Mouse (Mus musculus): ENCODE measurements around the gene 1700015G11Rik. TPM values are rescaled to one million over a fixed set of nuclear protein-coding genes. Genes with fewer than 3 reads are reported as not detected.

1700015G11Rik gene
- polyA plus RNA-seq, 2 experiments, result not detected

DNA sequence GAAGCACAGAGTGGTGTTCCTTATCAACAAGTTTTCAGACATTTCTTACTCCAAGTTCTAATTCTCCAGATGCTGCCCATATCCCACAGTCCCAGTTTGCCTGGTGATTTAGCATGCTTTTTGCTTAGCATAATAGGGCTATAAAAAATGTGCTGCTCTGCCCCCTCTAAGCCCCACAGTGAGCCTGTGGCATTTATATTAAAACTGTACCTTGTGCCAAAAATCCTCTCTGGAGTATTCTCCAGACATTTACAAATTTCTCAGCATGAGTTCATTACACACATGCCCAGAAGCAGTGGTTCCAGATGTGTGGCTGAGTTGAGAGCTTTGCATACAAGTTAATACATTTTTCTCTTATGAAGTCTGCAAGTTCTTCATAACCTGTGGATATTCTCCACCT, 46.1 kb downstream of the 1700015G11Rik start:
- TF ChIP-seq POLR2A (IDR thresholded peaks at IDR 0.05; ENCODE audit: borderline replicate concordance, extremely low read depth, insufficient read depth, insufficient read length), result no peak
- peaks cover 15% of the 10 kb centered on the region for H3K36me3 ChIP-seq (ENCODE audit: control insufficient read depth, insufficient read depth, low read length)
- ATAC-seq (ENCODE audit: low FRiP score, low read depth) (peak; percentile 77), DNase-seq (ENCODE audit: low spot score) (peak; percentile 92)
- no peak overlapping the region for H3K4me2 ChIP-seq (replicated peaks; ENCODE audit: low read depth, low read length, severe bottlenecking)
- H3K27ac ChIP-seq (replicated peaks; ENCODE audit: low read depth, low read length), result no peak overlapping the region
- H3K9ac ChIP-seq (ENCODE audit: low read depth, low read length, severe bottlenecking), result no peak overlapping the region
- peaks cover 19% of the 10 kb centered on the region for H3K4me1 ChIP-seq (ENCODE audit: control insufficient read depth, insufficient read depth, low read length)
- no peak overlapping the region for H3K4me3 ChIP-seq (replicated peaks; ENCODE audit: low read length)
- H3K27me3 ChIP-seq (ENCODE audit: control insufficient read depth, insufficient read depth, low read length), result no peaks in the 10 kb centered on the region
- no peaks in the 10 kb centered on the region for H3K9me3 ChIP-seq (ENCODE audit: control insufficient read depth, low read length)

DNA sequence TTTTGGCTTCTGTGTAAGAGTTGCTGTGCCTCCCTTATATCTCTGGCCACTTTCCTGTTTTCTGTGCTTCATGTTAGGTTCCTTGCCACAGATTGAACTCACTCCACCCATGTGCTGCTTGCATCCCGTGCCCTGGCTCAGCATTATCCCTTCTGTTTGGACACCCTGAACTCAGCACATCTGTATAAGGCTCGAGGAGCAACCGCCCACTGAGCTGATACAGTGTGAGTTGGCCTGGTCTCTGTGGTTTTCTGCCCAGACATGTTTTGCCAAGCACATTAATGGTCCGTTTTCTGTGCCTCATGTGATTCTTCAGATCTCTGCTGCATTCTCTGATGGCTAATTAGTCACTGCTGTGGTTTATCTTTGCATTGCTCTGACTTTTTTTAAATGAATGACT, 47.9 kb downstream of the 1700015G11Rik start:
- Histone ChIP-seq H3K27me3 (ENCODE audit: control insufficient read depth, insufficient read depth, low read length) (no peaks in the 10 kb centered on the region), H3K4me3 (replicated peaks; ENCODE audit: low read length) (no peak overlapping the region), H3K27ac (replicated peaks; ENCODE audit: low read depth, low read length) (no peak overlapping the region), H3K9me3 (ENCODE audit: control insufficient read depth, low read length) (no peaks in the 10 kb centered on the region), H3K9ac (ENCODE audit: low read depth, low read length, severe bottlenecking) (no peak overlapping the region), H3K4me1 (ENCODE audit: control insufficient read depth, insufficient read depth, low read length) (peaks cover 19% of the 10 kb centered on the region), H3K36me3 (ENCODE audit: control insufficient read depth, insufficient read depth, low read length) (peaks cover 25% of the 10 kb centered on the region), H3K4me2 (replicated peaks; ENCODE audit: low read depth, low read length, severe bottlenecking) (no peak overlapping the region)
- TF ChIP-seq POLR2A (IDR thresholded peaks at IDR 0.05; ENCODE audit: borderline replicate concordance, extremely low read depth, insufficient read depth, insufficient read length), result no peak
- ATAC-seq (ENCODE audit: low FRiP score, low read depth) (no peak), DNase-seq (ENCODE audit: low spot score) (no peak)
- 77% methylated on average over 4 of the region's 4 CpGs for WGBS

DNA sequence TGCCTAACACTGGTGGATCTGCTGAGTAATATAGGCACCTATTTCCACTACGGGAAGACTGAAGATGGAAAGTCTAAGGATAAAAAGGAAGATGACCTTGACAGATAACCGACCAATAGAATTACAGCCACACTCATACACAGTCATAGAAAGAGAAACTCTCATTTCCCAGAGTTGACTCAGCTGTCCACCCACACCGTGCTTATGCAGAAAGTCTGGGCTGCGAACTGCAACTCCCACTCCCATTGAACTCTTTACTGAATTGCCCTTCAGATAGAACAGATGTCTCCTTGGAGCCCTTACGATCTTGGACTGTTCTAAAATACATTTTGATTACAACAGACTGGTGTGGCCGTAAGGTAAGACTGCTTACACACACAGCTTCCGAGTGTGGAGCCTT, 50.8 kb downstream of the 1700015G11Rik start:
- Histone ChIP-seq H3K27me3 (ENCODE audit: control insufficient read depth, insufficient read depth, low read length) (no peaks in the 10 kb centered on the region), H3K4me2 (replicated peaks; ENCODE audit: low read depth, low read length, severe bottlenecking) (no peak overlapping the region), H3K9ac (ENCODE audit: low read depth, low read length, severe bottlenecking) (no peak overlapping the region), H3K4me3 (replicated peaks; ENCODE audit: low read length) (no peak overlapping the region), H3K9me3 (ENCODE audit: control insufficient read depth, low read length) (no peaks in the 10 kb centered on the region), H3K27ac (replicated peaks; ENCODE audit: low read depth, low read length) (no peak overlapping the region), H3K4me1 (ENCODE audit: control insufficient read depth, insufficient read depth, low read length) (peaks cover 19% of the 10 kb centered on the region), H3K36me3 (ENCODE audit: control insufficient read depth, insufficient read depth, low read length) (peaks cover 31% of the 10 kb centered on the region)
- ATAC-seq (ENCODE audit: low FRiP score, low read depth) (no peak), DNase-seq (ENCODE audit: low spot score) (no peak)
- TF ChIP-seq POLR2A (IDR thresholded peaks at IDR 0.05; ENCODE audit: borderline replicate concordance, extremely low read depth, insufficient read depth, insufficient read length), result no peak
- 90% methylated on average over 7 of the region's 7 CpGs for WGBS

DNA sequence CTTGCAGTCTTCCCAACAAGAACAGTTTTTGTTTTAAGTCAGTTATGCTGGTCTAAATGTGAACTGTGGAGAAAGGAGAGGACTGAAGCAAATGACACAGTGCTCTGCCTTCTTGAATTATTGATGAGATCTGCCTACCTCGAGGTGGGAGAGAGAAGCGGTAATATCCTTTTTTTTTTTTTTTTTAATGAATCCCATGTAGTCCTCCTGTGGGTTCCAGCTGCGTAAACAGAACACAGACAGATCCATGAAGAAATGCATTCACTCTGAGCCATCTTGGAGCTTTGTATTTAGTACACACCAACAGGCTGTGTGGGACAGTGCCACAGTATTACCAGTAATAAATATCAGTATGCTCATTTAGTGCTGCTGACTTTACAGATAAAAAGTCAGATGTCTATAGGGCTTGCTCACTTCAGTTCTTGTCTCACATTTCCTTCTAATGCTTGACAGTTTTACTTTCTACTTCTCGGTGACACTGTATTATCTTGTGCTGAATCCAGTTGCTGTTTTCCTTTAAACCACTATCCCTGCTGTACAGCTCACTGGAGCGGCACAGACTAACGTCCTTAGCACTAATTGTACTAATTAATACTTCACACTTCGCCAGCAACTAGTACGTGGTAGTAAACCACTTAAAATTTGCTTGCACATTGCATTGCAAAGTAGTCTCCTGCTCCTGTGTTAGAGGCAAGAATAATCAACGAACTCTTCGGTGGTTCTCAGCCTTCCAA, 53.1 kb downstream of the 1700015G11Rik start:
- H3K4me1 ChIP-seq (ENCODE audit: control insufficient read depth, insufficient read depth, low read length), result peaks cover 5% of the 10 kb centered on the region; the same call in 1 of the 2 replicates
- no peak for TF ChIP-seq POLR2A (IDR thresholded peaks at IDR 0.05; ENCODE audit: borderline replicate concordance, extremely low read depth, insufficient read depth, insufficient read length)
- no peak overlapping the region for H3K4me2 ChIP-seq (replicated peaks; ENCODE audit: low read depth, low read length, severe bottlenecking)
- H3K27me3 ChIP-seq (ENCODE audit: control insufficient read depth, insufficient read depth, low read length), result no peaks in the 10 kb centered on the region
- H3K4me3 ChIP-seq (replicated peaks; ENCODE audit: low read length), result no peak overlapping the region
- no peak for DNase-seq (ENCODE audit: low spot score)
- no peak for ATAC-seq (ENCODE audit: low FRiP score, low read depth)
- H3K9me3 ChIP-seq (ENCODE audit: control insufficient read depth, low read length), result no peaks in the 10 kb centered on the region
- H3K36me3 ChIP-seq (ENCODE audit: control insufficient read depth, insufficient read depth, low read length), result peaks cover 35% of the 10 kb centered on the region
- H3K27ac ChIP-seq (replicated peaks; ENCODE audit: low read depth, low read length), result no peak overlapping the region
- H3K9ac ChIP-seq (ENCODE audit: low read depth, low read length, severe bottlenecking), result no peak overlapping the region
- WGBS, result 67% methylated on average over 10 of the region's 10 CpGs

Other genes starting within 250 kb of the 1700015G11Rik start
- 171 and 178 TPM in 2 replicates for gene Gas2, start 153.7 kb downstream of the 1700015G11Rik start, polyA plus RNA-seq (2012; rRNA removed)
- gene Gas2, start 153.7 kb downstream of the 1700015G11Rik start, polyA plus RNA-seq (2014; fragmentation: Nextera tagmentation; extraction: Ambion mirVana), result 211 and 255 TPM in 2 replicates
- gene Fancf, start 153.5 kb downstream of the 1700015G11Rik start, polyA plus RNA-seq (2012; rRNA removed), result 16.6 and 21.1 TPM in 2 replicates
- gene Fancf, start 153.5 kb downstream of the 1700015G11Rik start, polyA plus RNA-seq (2014; fragmentation: Nextera tagmentation; extraction: Ambion mirVana), result 19.4 and 20.4 TPM in 2 replicates
- gene Svip, start 9.7 kb downstream of the 1700015G11Rik start, polyA plus RNA-seq (2012; rRNA removed), result 2.9 and 3.3 TPM in 2 replicates
- gene Svip, start 9.7 kb downstream of the 1700015G11Rik start, polyA plus RNA-seq (2014; fragmentation: Nextera tagmentation; extraction: Ambion mirVana), result 5.9 TPM in 2 replicates

All from limb, embryonic 14.5 days (tissue).